Mouse (Mus musculus) macrophage (primary cell): ENCODE results near the gene Tmppe. TPM values are rescaled to one million over a fixed set of nuclear protein-coding genes. Genes with fewer than 3 reads are reported as not detected.

ENCODE experiments used
- H3K27ac ChIP-seq: fragments of 350-480 bp; formaldehyde crosslinking; 2 replicates; pipeline ENCODE4 v1.9.0; 2021
- H3K36me3 ChIP-seq: fragments of 350-480 bp; formaldehyde crosslinking; 2 replicates; pipeline ENCODE4 v1.9.0; 2021; ENCODE audit errors: inconsistent target
- H3K4me3 ChIP-seq: fragments of 350-480 bp; formaldehyde crosslinking; 2 replicates; pipeline ENCODE4 v1.9.0; 2021; ENCODE audit errors: inconsistent target
- H3K79me2 ChIP-seq: fragments of 350-480 bp; formaldehyde crosslinking; 2 replicates; pipeline ENCODE4 v1.9.0; 2021; ENCODE audit errors: inconsistent target
- WGBS: methylation state at CpG from one replicate; pipeline ENCODE4 v1.1.7; 2026; ENCODE audit warnings: inconsistent platforms; ENCODE audit not compliant: missing documents; 5-methylcytosine and 5-hydroxymethylcytosine counted together
- polyA plus RNA-seq: library from polyadenylated mRNA; stranded (reverse); fragments of 250-400 nt; gene quantifications from 3 replicates; pipeline ENCODE4 v1.2.4, GENCODE M21; 2018; ENCODE audit warnings: inconsistent platforms

Gene Tmppe
- polyA plus RNA-seq, 1 experiment from 2014 or later, result 6.0 TPM

DNA sequence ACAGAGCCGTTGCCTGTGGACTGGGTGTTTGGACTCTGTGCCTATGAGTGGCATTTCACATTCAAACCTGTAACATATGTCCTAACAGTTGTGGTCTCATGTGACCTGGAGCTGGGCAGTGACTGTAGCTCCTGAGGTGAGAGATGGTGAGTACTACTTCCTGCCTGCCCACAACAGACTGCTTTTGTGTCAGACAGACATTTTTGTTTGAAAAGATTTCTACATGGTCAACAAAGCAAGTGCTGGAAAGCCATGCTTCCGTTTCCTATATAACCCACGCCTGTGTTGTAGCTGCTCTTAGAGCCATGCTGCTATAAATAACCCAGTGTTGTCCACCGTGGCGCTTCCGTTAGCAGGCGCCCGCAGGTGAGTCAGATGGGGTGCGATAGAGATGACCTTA is 11.5 kb downstream of the Tmppe start:
- no peak overlapping the region for H3K4me3 ChIP-seq
- H3K27ac ChIP-seq, result no peak overlapping the region
- H3K79me2 ChIP-seq, result peaks cover 35% of the 10 kb centered on the region
- WGBS, result 90% methylated on average over 9 of the region's 9 CpGs
- H3K36me3 ChIP-seq, result peaks cover 50% of the 10 kb centered on the region

DNA sequence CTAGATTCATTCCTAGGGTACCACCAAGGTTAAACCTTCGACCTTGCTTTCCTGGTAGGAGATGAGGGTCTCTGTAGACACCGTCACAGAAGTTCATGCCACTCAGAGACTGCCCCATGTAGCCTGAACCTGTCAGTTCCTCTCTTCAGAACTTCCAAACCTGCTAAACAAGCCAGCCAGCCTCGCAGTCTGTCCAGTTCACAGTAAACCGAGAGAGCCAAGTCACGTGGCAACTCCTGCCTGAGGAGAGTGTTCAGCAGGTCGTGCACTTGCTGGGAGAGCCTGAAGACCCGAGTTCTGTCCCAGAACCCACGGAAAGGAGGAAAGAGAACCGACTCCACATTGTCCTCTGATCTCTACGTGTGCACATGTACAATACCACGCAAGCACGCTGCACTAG is 13.0 kb downstream of the Tmppe start:
- Histone ChIP-seq H3K79me2 (peaks cover 20% of the 10 kb centered on the region), H3K4me3 (no peak overlapping the region), H3K27ac (no peak overlapping the region), H3K36me3 (peaks cover 39% of the 10 kb centered on the region)
- 92% methylated on average over 11 of the region's 12 CpGs for WGBS

GRCm38 (mm10) chr9:114415701-114416100 is 14.8 kb downstream of the Tmppe start:
- Histone ChIP-seq H3K4me3 (no peak overlapping the region), H3K36me3 (peaks cover 37% of the 10 kb centered on the region), H3K27ac (no peak overlapping the region), H3K79me2 (peaks cover 2% of the 10 kb centered on the region; the same call in 1 of the 2 replicates)
- WGBS, result 51% methylated on average over 10 of the region's 11 CpGs

DNA sequence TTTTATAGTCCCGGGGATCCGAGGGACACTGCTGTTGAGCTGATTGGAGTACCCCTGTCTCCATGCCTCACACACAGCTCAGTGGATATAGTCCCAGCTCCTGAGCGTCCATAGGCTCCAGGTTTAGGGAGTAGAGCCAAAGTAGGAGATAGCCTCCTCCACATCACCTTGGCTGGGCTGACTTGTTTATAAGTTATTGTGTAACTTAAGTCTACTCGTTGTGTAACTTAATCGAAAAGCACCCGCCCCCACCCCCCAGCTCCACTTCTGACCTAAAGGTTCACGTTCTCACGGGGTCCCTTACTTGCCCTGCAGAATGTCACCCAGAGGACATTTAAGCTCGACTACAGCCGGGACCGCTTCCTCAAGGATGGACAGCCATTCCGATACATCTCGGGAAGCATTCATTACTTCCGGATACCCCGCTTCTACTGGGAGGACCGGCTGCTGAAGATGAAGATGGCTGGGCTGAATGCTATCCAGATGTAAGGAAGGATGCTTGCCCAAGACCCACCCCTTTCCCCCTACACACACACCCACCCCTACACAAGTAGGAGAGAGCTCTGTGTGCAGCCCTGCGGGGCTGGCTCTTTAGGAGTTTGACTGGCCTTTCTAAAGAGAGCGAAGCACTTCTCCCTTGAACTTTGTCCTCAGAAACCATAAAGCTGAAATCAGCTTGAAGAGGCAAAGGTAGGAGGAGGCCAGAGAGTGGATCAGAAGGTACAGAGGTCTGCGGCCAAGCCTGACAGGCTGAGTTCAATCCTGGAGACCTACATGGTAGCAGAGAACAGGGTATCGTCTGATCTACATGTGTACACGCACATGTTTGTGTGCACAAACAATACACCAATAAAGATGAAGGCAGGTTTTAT is 16.0 kb downstream of the Tmppe start:
- WGBS, result 91% methylated on average over 21 of the region's 21 CpGs
- Histone ChIP-seq H3K36me3 (peaks cover 46% of the 10 kb centered on the region), H3K4me3 (no peak overlapping the region), H3K79me2 (no peaks in the 10 kb centered on the region), H3K27ac (no peak overlapping the region)

- Histone ChIP-seq H3K79me2 (no peaks in the 10 kb centered on the region), H3K4me3 (no peak overlapping the region), H3K36me3 (peaks cover 42% of the 10 kb centered on the region), H3K27ac (no peak overlapping the region)
- WGBS, result 95% methylated on average over 6 of the region's 7 CpGs
Measured at GRCm38 (mm10) chr9:114418187-114418586, 17.3 kb downstream of the Tmppe start.

DNA sequence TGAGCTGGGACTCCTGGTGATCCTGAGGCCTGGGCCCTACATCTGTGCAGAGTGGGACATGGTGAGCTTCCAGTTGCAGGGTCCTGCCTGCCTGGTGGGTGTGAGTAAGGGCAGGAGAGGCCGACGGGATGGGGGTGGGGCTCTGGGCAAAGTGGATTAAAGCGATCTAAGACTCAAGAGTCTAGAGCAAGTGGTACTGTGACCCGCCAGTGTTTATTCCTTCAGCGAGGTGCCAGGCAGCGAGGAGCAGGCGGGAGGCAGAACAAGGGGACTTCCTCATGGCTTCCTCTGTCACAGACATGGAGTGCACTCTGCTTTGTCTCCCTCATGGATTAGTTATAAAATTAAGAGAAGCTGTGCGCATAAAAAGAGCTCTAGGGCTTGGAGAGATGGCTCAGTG is 19.5 kb downstream of the Tmppe start:
- no peak overlapping the region for H3K4me3 ChIP-seq
- H3K79me2 ChIP-seq, result no peaks in the 10 kb centered on the region
- peaks cover 56% of the 10 kb centered on the region for H3K36me3 ChIP-seq
- no peak overlapping the region for H3K27ac ChIP-seq
- 90% methylated on average over 8 of the region's 8 CpGs for WGBS

DNA sequence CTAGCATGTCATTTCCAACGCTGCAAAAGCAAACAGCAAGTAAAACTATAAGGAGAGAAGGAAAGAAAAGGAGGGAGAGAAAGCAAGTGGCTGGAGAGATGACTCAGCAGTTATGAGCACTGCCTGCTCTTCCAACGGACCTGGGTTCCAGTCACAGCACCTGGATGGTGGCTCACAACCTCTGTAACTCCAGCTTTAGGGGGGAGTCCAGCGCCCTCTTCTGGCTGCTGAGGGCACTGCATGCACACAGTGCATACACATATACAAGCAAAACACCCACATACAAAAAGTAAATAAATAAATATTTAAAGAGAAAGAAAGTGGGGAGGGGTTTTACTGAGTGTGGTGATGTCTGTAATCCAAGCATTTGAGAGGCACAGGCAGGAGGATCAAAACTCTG is 20.1 kb downstream of the Tmppe start:
- 73% methylated on average over 3 of the region's 3 CpGs for WGBS
- peaks cover 62% of the 10 kb centered on the region for H3K36me3 ChIP-seq
- H3K4me3 ChIP-seq, result no peak overlapping the region

DNA sequence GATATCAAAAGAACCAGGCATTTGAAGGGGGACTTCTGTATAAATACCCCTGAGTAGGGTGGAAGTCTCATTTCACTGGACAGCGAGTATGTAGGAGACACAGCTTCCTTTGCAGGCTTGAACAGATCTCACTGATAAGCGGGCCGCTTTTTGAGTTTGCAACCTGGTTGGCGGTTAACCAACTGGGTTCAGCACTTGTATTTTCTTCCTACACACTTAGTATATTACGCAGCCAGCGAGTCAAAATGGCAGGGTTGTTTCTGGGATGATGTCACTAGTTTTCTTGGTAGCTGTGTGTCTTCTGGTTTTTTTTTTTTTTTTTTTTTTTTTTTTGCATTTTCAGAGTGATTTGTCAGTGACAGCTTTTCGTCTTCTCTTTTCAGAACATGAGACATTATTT is 20.9 kb downstream of the Tmppe start:
- H3K27ac ChIP-seq, result no peak overlapping the region
- H3K4me3 ChIP-seq, result no peak overlapping the region
- H3K79me2 ChIP-seq, result no peaks in the 10 kb centered on the region
- WGBS, result 90% methylated on average over 7 of the region's 7 CpGs
- peaks cover 65% of the 10 kb centered on the region for H3K36me3 ChIP-seq

More for the DNA sequence above, 20.1 kb downstream of the Tmppe start:
- Histone ChIP-seq H3K27ac (no peak overlapping the region), H3K79me2 (no peaks in the 10 kb centered on the region)

DNA sequence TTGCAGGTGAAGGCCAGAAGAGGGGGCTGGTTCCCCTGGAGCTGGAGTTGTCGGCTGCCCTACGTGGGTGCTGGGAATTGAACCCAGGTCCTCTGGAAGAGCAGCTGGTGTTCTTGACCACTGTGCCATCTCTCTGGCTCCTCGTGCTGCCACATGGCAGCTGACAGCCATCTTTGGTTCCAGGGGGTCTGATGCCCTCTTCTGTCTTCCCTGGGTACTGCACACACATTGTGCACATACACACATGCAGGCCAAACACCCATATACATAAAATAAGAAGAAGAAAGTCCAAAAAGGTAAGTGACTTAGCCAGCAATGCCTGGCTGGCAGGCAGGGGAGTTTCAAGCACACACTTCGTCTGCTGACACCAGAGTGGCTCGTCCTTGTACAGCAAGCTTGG is 24.7 kb downstream of the Tmppe start:
- Histone ChIP-seq H3K4me3 (no peak overlapping the region), H3K36me3 (peaks cover 51% of the 10 kb centered on the region), H3K27ac (no peak overlapping the region), H3K79me2 (no peaks in the 10 kb centered on the region)
- 95% methylated on average over 5 of the region's 5 CpGs for WGBS

- H3K79me2 ChIP-seq, result no peaks in the 10 kb centered on the region
- H3K4me3 ChIP-seq, result no peak overlapping the region
- WGBS, result 87% methylated on average over 5 of the region's 5 CpGs
- H3K36me3 ChIP-seq, result peaks cover 50% of the 10 kb centered on the region
- H3K27ac ChIP-seq, result no peak overlapping the region
Measured at GRCm38 (mm10) chr9:114426201-114426600, 25.3 kb downstream of the Tmppe start.

GRCm38 (mm10) chr9:114427425-114427824 is 26.5 kb downstream of the Tmppe start:
- Histone ChIP-seq H3K79me2 (no peaks in the 10 kb centered on the region), H3K36me3 (peaks cover 47% of the 10 kb centered on the region), H3K27ac (no peak overlapping the region), H3K4me3 (no peak overlapping the region)
- WGBS, result 76% methylated on average over 8 of the region's 8 CpGs

DNA sequence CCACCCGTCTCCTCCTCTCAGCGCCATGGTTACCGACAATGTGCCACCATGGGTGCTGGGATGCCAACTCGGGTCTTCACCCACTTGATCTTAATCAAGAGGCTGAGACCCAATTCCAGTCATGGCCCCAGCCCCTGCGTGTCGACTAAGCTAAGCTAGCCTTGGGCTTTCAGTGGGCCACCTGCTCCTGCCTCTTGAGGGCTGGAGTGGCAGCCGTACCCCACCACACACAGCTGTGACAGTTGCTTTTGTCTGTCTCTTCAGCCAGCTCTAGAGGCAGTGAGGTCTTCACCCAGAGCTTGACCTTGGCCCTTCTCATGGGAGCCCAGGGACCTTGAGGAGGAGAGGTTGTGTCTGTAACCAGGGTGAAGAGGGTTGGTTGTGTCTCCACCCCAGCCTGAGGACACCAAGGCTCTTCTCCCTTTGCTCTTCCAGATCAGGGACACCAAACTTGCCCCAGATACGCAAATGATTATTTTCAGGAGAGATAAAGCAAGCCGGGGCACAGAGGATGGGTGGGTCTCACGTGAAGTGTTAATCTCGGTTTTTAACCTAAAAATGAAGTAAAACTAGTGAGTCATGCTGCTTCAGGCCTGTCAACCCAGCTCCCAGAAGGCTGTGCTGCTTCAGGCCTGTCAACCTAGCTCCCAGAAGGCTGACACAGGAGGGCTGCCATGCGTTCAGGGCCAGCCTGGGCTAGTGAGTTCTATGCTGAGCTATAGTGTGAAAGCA is 27.4 kb downstream of the Tmppe start:
- peaks cover 49% of the 10 kb centered on the region for H3K36me3 ChIP-seq
- 84% methylated on average over 12 of the region's 12 CpGs for WGBS
- no peak overlapping the region for H3K4me3 ChIP-seq
- H3K79me2 ChIP-seq, result no peaks in the 10 kb centered on the region
- no peak overlapping the region for H3K27ac ChIP-seq

DNA sequence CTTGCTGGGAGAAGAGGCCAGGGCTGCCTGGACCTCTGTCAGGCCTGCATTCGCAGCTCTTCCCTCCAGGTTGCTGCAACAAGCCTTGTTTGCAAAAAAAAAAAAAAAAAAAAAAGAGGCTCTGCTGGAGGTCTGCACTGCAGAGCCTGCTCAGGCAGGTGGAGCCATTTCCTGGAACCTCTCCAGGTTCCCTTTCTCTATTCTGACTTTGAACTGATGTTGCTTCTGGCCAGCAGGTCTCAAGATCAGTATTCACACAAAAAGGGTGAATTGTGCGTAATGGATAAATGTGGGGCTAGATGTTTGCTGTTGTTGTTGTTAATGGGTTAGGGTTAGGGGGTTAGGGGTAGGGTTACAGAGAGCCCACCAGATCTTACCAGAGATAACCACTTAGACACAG is 34.8 kb downstream of the Tmppe start:
- Histone ChIP-seq H3K79me2 (no peaks in the 10 kb centered on the region), H3K36me3 (peaks cover 42% of the 10 kb centered on the region), H3K27ac (no peak overlapping the region), H3K4me3 (no peak overlapping the region)
- WGBS, result 100% methylated on average over 1 of the region's 2 CpGs

DNA sequence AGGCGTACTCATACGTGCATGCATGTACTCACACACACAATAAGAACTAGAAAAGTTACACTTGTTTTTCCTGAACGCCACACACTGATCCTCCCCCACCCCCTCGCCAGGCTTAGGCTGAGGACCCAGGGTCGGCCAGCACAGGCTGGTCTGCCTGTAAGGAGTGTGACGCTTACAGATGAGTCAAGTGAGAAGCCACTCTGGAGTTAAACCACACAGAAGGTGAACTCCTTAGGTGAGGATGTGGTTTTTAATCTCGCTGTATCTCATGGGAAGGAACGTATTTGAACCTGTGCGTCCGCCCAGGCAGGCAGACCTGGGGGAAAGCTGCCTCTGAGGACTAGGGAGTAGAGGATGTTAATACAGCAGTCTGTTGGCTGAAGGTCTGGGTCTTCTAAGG is 39.6 kb downstream of the Tmppe start:
- H3K27ac ChIP-seq, result no peak overlapping the region
- H3K79me2 ChIP-seq, result no peaks in the 10 kb centered on the region
- H3K36me3 ChIP-seq, result peaks cover 21% of the 10 kb centered on the region
- WGBS, result 93% methylated on average over 10 of the region's 10 CpGs
- H3K4me3 ChIP-seq, result no peak overlapping the region

DNA sequence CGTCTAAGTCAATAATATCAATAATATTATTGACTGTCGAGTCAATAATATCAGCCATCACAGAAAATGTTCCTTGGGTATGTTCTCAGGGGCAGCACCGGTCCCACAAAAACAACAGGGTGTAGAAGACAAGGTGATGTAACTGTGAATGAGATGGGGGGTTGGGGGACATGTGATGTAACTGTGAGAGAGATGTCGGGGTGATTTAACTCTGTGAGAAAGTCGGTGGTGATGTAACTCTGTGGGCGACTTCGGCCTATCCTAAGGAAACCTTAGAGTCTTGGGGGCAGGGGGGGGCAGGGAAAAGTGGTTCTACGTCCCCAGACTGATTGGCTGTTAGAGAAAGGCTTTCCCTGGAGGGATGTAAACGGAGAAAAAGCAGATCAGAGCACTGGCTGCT is 41.3 kb downstream of the Tmppe start:
- no peaks in the 10 kb centered on the region for H3K79me2 ChIP-seq
- no peak overlapping the region for H3K27ac ChIP-seq
- H3K36me3 ChIP-seq, result peaks cover 21% of the 10 kb centered on the region
- WGBS, result 67% methylated on average over 9 of the region's 9 CpGs
- no peak overlapping the region for H3K4me3 ChIP-seq
